Mouse (Mus musculus) limb, embryonic 12.5 days (tissue): ENCODE results near the gene H2al1f. TPM values are rescaled to one million over a fixed set of nuclear protein-coding genes. Genes with fewer than 3 reads are reported as not detected.

Experiments
- polyA plus RNA-seq: library from polyadenylated mRNA; unstranded; fragments of >200 nt; fragmentation: Nextera tagmentation; extraction: Ambion mirVana; gene quantifications from 2 replicates; pipeline ENCODE4 v1.2.1, GENCODE M21; 2016

The H2al1f gene
- polyA plus RNA-seq, 1 experiment from 2014 or later: not detected

Other genes starting within 250 kb of the H2al1f start
- not detected in 2 replicates for gene H2al1a, start 15.9 kb upstream of the H2al1f start, polyA plus RNA-seq
- not detected in 2 replicates for gene H2al1b, start 12.7 kb upstream of the H2al1f start, polyA plus RNA-seq
- gene H2al1c, start 9.5 kb upstream of the H2al1f start, polyA plus RNA-seq: not detected in 2 replicates
- not detected in 2 replicates for gene H2al1d, start 6.3 kb upstream of the H2al1f start, polyA plus RNA-seq
- gene H2al1e, start 3.2 kb upstream of the H2al1f start, polyA plus RNA-seq: not detected in 2 replicates
- not detected in 2 replicates for gene H2al1g, start 3.1 kb downstream of the H2al1f start, polyA plus RNA-seq
- not detected in 2 replicates for gene H2al1h, start 6.3 kb downstream of the H2al1f start, polyA plus RNA-seq
- gene H2al1i, start 9.5 kb downstream of the H2al1f start, polyA plus RNA-seq: not detected in 2 replicates
- not detected in 2 replicates for gene H2al1j, start 12.7 kb downstream of the H2al1f start, polyA plus RNA-seq